Mouse (Mus musculus) intestine, embryonic 15.5 days (tissue): ENCODE data around the gene Gng7. TPM values are rescaled to one million over a fixed set of nuclear protein-coding genes. Genes with fewer than 3 reads are reported as not detected.
A peak's percentile ranks its signal among the peaks of the same experiment; 100 is the strongest.

ENCODE experiments used
- ATAC-seq: fragments of 200-750 bp; cut with Nextera tagmentation; 2 replicates; pipeline ENCODE4 v1.8.0; 2017; ENCODE audit warnings: moderate TSS enrichment, moderate library complexity
- H3K27ac ChIP-seq: fragments of 300-500 bp; sonication (generic); 2 replicates; pipeline ENCODE4 v1.5.1; 2015; ENCODE audit warnings: mild to moderate bottlenecking, inconsistent platforms
- H3K27me3 ChIP-seq: fragments of 300-500 bp; sonication (generic); replicated peaks from 2 replicates; pipeline ENCODE4 v1.6.1; 2015; ENCODE audit warnings: inconsistent platforms
- H3K36me3 ChIP-seq: fragments of 300-500 bp; sonication (generic); 2 replicates; pipeline ENCODE4 v1.6.1; 2015; ENCODE audit warnings: inconsistent platforms
- H3K4me1 ChIP-seq: fragments of 300-500 bp; sonication (generic); replicated peaks from 2 replicates; pipeline ENCODE4 v1.6.1; 2015; ENCODE audit warnings: inconsistent platforms
- H3K4me2 ChIP-seq: fragments of 300-500 bp; sonication (generic); replicated peaks from 2 replicates; pipeline ENCODE4 v1.6.1; 2015; ENCODE audit warnings: mild to moderate bottlenecking, inconsistent platforms
- H3K4me3 ChIP-seq: fragments of 300-500 bp; sonication (generic); replicated peaks from 2 replicates; pipeline ENCODE4 v1.5.1; 2015; ENCODE audit warnings: inconsistent platforms
- H3K9ac ChIP-seq: fragments of 300-500 bp; sonication (generic); 2 replicates; pipeline ENCODE4 v1.6.1; 2015; ENCODE audit warnings: inconsistent platforms
- H3K9me3 ChIP-seq: fragments of 300-500 bp; sonication (generic); 2 replicates; pipeline ENCODE4 v1.6.1; 2016; ENCODE audit warnings: inconsistent platforms
- WGBS: fragments of 180-500 bp; shearing (Covaris S2); methylation state at CpG from one replicate; pipeline ENCODE4 v1.1.7; 2015; 5-methylcytosine and 5-hydroxymethylcytosine counted together
- polyA plus RNA-seq: library from polyadenylated mRNA; unstranded; fragments of >200 nt; fragmentation: Nextera tagmentation; extraction: Ambion mirVana; gene quantifications from 2 replicates; pipeline ENCODE4 v1.2.1, GENCODE M21; 2015

The Gng7 gene
- polyA plus RNA-seq, 1 experiment from 2014 or later = 4.7 TPM

- H3K36me3 ChIP-seq = no peaks in the 10 kb centered on the region
- ATAC-seq = no peak
- H3K27me3 ChIP-seq = no peaks in the 10 kb centered on the region
- no peak overlapping the region for H3K4me2 ChIP-seq
- H3K4me1 ChIP-seq = peaks cover 50% of the 10 kb centered on the region
- no peak overlapping the region for H3K4me3 ChIP-seq
- H3K9me3 ChIP-seq = no peaks in the 10 kb centered on the region
- no peak overlapping the region for H3K27ac ChIP-seq
- no peak overlapping the region for H3K9ac ChIP-seq
- WGBS = 90% methylated on average over 5 of the region's 5 CpGs
Measured at GRCm38 (mm10) chr10:80958979-80959637, 55.6 kb downstream of the Gng7 start.

GRCm38 (mm10) chr10:80957791-80958190 is 57.0 kb downstream of the Gng7 start:
- Histone ChIP-seq H3K4me1 (peaks cover 37% of the 10 kb centered on the region), H3K9ac (no peak overlapping the region), H3K4me3 (no peak overlapping the region), H3K27ac (no peak overlapping the region), H3K9me3 (no peaks in the 10 kb centered on the region), H3K36me3 (no peaks in the 10 kb centered on the region), H3K27me3 (no peaks in the 10 kb centered on the region), H3K4me2 (no peak overlapping the region)
- 75% methylated on average over 4 of the region's 4 CpGs for WGBS
- ATAC-seq = no peak

- peaks cover 30% of the 10 kb centered on the region for H3K4me1 ChIP-seq
- no peak overlapping the region for H3K27ac ChIP-seq
- H3K9ac ChIP-seq = no peak overlapping the region
- no peaks in the 10 kb centered on the region for H3K27me3 ChIP-seq
- no peak for ATAC-seq
- 77% methylated on average over 6 of the region's 6 CpGs for WGBS
- no peaks in the 10 kb centered on the region for H3K36me3 ChIP-seq
- no peak overlapping the region for H3K4me3 ChIP-seq
- H3K4me2 ChIP-seq = no peak overlapping the region
- no peaks in the 10 kb centered on the region for H3K9me3 ChIP-seq
Measured at GRCm38 (mm10) chr10:80956901-80957300, 57.8 kb downstream of the Gng7 start.

- H3K27ac ChIP-seq = no peak overlapping the region
- H3K9ac ChIP-seq = no peak overlapping the region
- no peaks in the 10 kb centered on the region for H3K9me3 ChIP-seq
- H3K27me3 ChIP-seq = no peaks in the 10 kb centered on the region
- peaks cover 25% of the 10 kb centered on the region for H3K4me1 ChIP-seq
- H3K4me2 ChIP-seq = no peak overlapping the region
- H3K4me3 ChIP-seq = no peak overlapping the region
- WGBS = 89% methylated on average over 8 of the region's 8 CpGs
- no peak for ATAC-seq
- no peaks in the 10 kb centered on the region for H3K36me3 ChIP-seq
Measured at GRCm38 (mm10) chr10:80956385-80956784, 58.4 kb downstream of the Gng7 start.

- no peaks in the 10 kb centered on the region for H3K27me3 ChIP-seq
- H3K27ac ChIP-seq = peak overlapping the region; percentile 14; the same call in 1 of the 2 replicates
- H3K4me1 ChIP-seq = peaks cover 18% of the 10 kb centered on the region
- no peaks in the 10 kb centered on the region for H3K9me3 ChIP-seq
- no peaks in the 10 kb centered on the region for H3K36me3 ChIP-seq
- ATAC-seq = peak; percentile 36
- 19% methylated on average over 9 of the region's 9 CpGs for WGBS
- H3K4me2 ChIP-seq = no peak overlapping the region
- no peak overlapping the region for H3K9ac ChIP-seq
- no peak overlapping the region for H3K4me3 ChIP-seq
Measured at GRCm38 (mm10) chr10:80955536-80955935, 59.2 kb downstream of the Gng7 start.

- no peak overlapping the region for H3K4me2 ChIP-seq
- peak; percentile 44 for ATAC-seq
- H3K9me3 ChIP-seq = no peaks in the 10 kb centered on the region
- H3K4me1 ChIP-seq = peaks cover 14% of the 10 kb centered on the region
- H3K4me3 ChIP-seq = no peak overlapping the region
- no peak overlapping the region for H3K9ac ChIP-seq
- WGBS = 39% methylated on average over 6 of the region's 6 CpGs
- H3K36me3 ChIP-seq = no peaks in the 10 kb centered on the region
- H3K27ac ChIP-seq = peak overlapping the region; percentile 40
- no peaks in the 10 kb centered on the region for H3K27me3 ChIP-seq
Measured at GRCm38 (mm10) chr10:80954843-80955242, 59.9 kb downstream of the Gng7 start.

GRCm38 (mm10) chr10:80954415-80954814 is 60.3 kb downstream of the Gng7 start:
- no peak for ATAC-seq
- no peaks in the 10 kb centered on the region for H3K9me3 ChIP-seq
- no peaks in the 10 kb centered on the region for H3K36me3 ChIP-seq
- no peak overlapping the region for H3K9ac ChIP-seq
- peak overlapping the region; percentile 40; the same call in 1 of the 2 replicates for H3K27ac ChIP-seq
- no peaks in the 10 kb centered on the region for H3K27me3 ChIP-seq
- H3K4me1 ChIP-seq = peaks cover 14% of the 10 kb centered on the region
- H3K4me3 ChIP-seq = no peak overlapping the region
- WGBS = 67% methylated on average over 13 of the region's 13 CpGs
- no peak overlapping the region for H3K4me2 ChIP-seq

GRCm38 (mm10) chr10:80952449-80952848 is 62.3 kb downstream of the Gng7 start:
- 74% methylated on average over 15 of the region's 15 CpGs for WGBS
- no peaks in the 10 kb centered on the region for H3K36me3 ChIP-seq
- H3K27ac ChIP-seq = no peak overlapping the region
- H3K9me3 ChIP-seq = no peaks in the 10 kb centered on the region
- H3K4me3 ChIP-seq = no peak overlapping the region
- no peaks in the 10 kb centered on the region for H3K27me3 ChIP-seq
- no peak overlapping the region for H3K9ac ChIP-seq
- H3K4me1 ChIP-seq = peaks cover 31% of the 10 kb centered on the region
- H3K4me2 ChIP-seq = no peak overlapping the region
- ATAC-seq = no peak

GRCm38 (mm10) chr10:80951761-80952390 is 62.9 kb downstream of the Gng7 start:
- no peaks in the 10 kb centered on the region for H3K9me3 ChIP-seq
- no peak overlapping the region for H3K4me3 ChIP-seq
- H3K27ac ChIP-seq = no peak overlapping the region
- H3K4me1 ChIP-seq = peaks cover 36% of the 10 kb centered on the region
- no peak for ATAC-seq
- H3K4me2 ChIP-seq = no peak overlapping the region
- no peaks in the 10 kb centered on the region for H3K36me3 ChIP-seq
- no peak overlapping the region for H3K9ac ChIP-seq
- no peaks in the 10 kb centered on the region for H3K27me3 ChIP-seq
- 78% methylated on average over 10 of the region's 10 CpGs for WGBS

GRCm38 (mm10) chr10:80950314-80950713 is 64.4 kb downstream of the Gng7 start:
- no peak overlapping the region for H3K4me3 ChIP-seq
- H3K4me1 ChIP-seq = peaks cover 36% of the 10 kb centered on the region
- no peak overlapping the region for H3K9ac ChIP-seq
- H3K27me3 ChIP-seq = no peaks in the 10 kb centered on the region
- H3K36me3 ChIP-seq = no peaks in the 10 kb centered on the region
- H3K4me2 ChIP-seq = no peak overlapping the region
- no peak for ATAC-seq
- WGBS = 29% methylated on average over 5 of the region's 5 CpGs
- H3K9me3 ChIP-seq = no peaks in the 10 kb centered on the region
- no peak overlapping the region for H3K27ac ChIP-seq

- 79% methylated on average over 3 of the region's 3 CpGs for WGBS
- Histone ChIP-seq H3K9ac (no peak overlapping the region), H3K36me3 (no peaks in the 10 kb centered on the region), H3K4me1 (peaks cover 25% of the 10 kb centered on the region), H3K4me3 (no peak overlapping the region), H3K9me3 (no peaks in the 10 kb centered on the region), H3K4me2 (no peak overlapping the region), H3K27me3 (no peaks in the 10 kb centered on the region), H3K27ac (no peak overlapping the region)
- peak; percentile 17; the same call in 1 of the 2 replicates for ATAC-seq
Measured at GRCm38 (mm10) chr10:80949081-80949480, 65.7 kb downstream of the Gng7 start.

- Histone ChIP-seq H3K4me2 (no peak overlapping the region), H3K27ac (peak overlapping the region; percentile 58; the same call in 1 of the 2 replicates), H3K9me3 (no peaks in the 10 kb centered on the region), H3K27me3 (no peaks in the 10 kb centered on the region), H3K36me3 (no peaks in the 10 kb centered on the region), H3K9ac (no peak overlapping the region), H3K4me1 (peaks cover 28% of the 10 kb centered on the region), H3K4me3 (no peak overlapping the region)
- ATAC-seq = peak; percentile 67
- 30% methylated on average over 6 of the region's 6 CpGs for WGBS
Measured at GRCm38 (mm10) chr10:80948570-80948969, 66.2 kb downstream of the Gng7 start.

GRCm38 (mm10) chr10:80947802-80948201 is 66.9 kb downstream of the Gng7 start:
- H3K9ac ChIP-seq = no peak overlapping the region; the same call in 1 of the 2 replicates
- no peaks in the 10 kb centered on the region for H3K9me3 ChIP-seq
- WGBS = 22% methylated on average over 2 of the region's 2 CpGs
- peaks cover 35% of the 10 kb centered on the region for H3K4me1 ChIP-seq
- no peaks in the 10 kb centered on the region for H3K27me3 ChIP-seq
- no peak overlapping the region for H3K4me3 ChIP-seq
- no peak overlapping the region for H3K4me2 ChIP-seq
- peak; percentile 27; the same call in 1 of the 2 replicates for ATAC-seq
- H3K27ac ChIP-seq = peak overlapping the region; percentile 58
- no peaks in the 10 kb centered on the region for H3K36me3 ChIP-seq
